Comparison of ENCODE assay signal across 8 mouse cellular contexts in genomic region chr16:4885760-4886689, GRCm38 (mm10). TPM values are rescaled to one million over a fixed set of nuclear protein-coding genes. Genes with fewer than 3 reads are reported as not detected.
DNase-seq lines count a peak whose midpoint lies in the region; ATAC-seq lines count a peak whose summit lies in the region.

Mgrn1 (plus strand) TSS chr16:4886249.

- H3K4me2 ChIP-seq in heart, embryonic 11.5 days, result peak within 1 kb of the TSS; percentile 86
- peak within 1 kb of the TSS; percentile 76 for H3K4me2 ChIP-seq in kidney, embryonic 15.5 days
- H3K4me2 ChIP-seq in liver, embryonic 11.5 days, result peak within 1 kb of the TSS; percentile 93

- H3K27me3 ChIP-seq in erythroblast, embryonic 14.5 days (ENCODE audit: control insufficient read depth), result no peaks in the 10 kb centered on the region
- H3K27me3 ChIP-seq in heart, embryonic 11.5 days (ENCODE audit: control insufficient read depth, insufficient read depth, low read length), result no peaks in the 10 kb centered on the region
- no peaks in the 10 kb centered on the region for H3K27me3 ChIP-seq in kidney, embryonic 15.5 days
- no peaks in the 10 kb centered on the region for H3K27me3 ChIP-seq in liver, embryonic 11.5 days (replicated peaks; ENCODE audit: control insufficient read depth, insufficient read depth, low read length)
- no peaks in the 10 kb centered on the region for H3K27me3 ChIP-seq in splenic B cell, adult 2 months (ENCODE audit: control insufficient read depth, insufficient read depth, low read length, poor library complexity, severe bottlenecking)

- H3K36me3 ChIP-seq in erythroblast, embryonic 14.5 days (ENCODE audit: control insufficient read depth), result peaks cover 2% of the 10 kb centered on the region
- no peaks in the 10 kb centered on the region for H3K36me3 ChIP-seq in heart, embryonic 11.5 days (ENCODE audit: control insufficient read depth, insufficient read depth, low read length)
- H3K36me3 ChIP-seq in kidney, embryonic 15.5 days, result peaks cover 3% of the 10 kb centered on the region; the same call in 1 of the 2 replicates
- no peaks in the 10 kb centered on the region; the same call in 1 of the 2 replicates for H3K36me3 ChIP-seq in liver, embryonic 11.5 days (ENCODE audit: control insufficient read depth, insufficient read depth, low read length)
- H3K36me3 ChIP-seq in splenic B cell, adult 2 months (ENCODE audit: control insufficient read depth, insufficient read depth, low read length, poor library complexity, severe bottlenecking), result no peaks in the 10 kb centered on the region

- peak; percentile 86 for ATAC-seq in heart, embryonic 11.5 days (replicated peaks; ENCODE audit: insufficient number of reproducible peaks, low FRiP score, low TSS enrichment)
- peak; percentile 89 for ATAC-seq in kidney, embryonic 15.5 days (replicated peaks; ENCODE audit: low FRiP score)
- ATAC-seq in liver, embryonic 11.5 days (replicated peaks; ENCODE audit: low FRiP score), result peak; percentile 89

- under 1% methylated on average over 61 of the region's 74 CpGs for WGBS in heart, embryonic 11.5 days (ENCODE audit: insufficient replicate concordance)
- under 1% methylated on average over 60 of the region's 74 CpGs for WGBS in kidney, embryonic 15.5 days
- under 1% methylated on average over 51 of the region's 74 CpGs for WGBS in liver, embryonic 11.5 days

- peak within 1 kb of the TSS; percentile 98 for H3K9ac ChIP-seq in heart, embryonic 11.5 days (ENCODE audit: low read depth, low read length)
- peak within 1 kb of the TSS; percentile 90 for H3K9ac ChIP-seq in kidney, embryonic 15.5 days
- H3K9ac ChIP-seq in liver, embryonic 11.5 days (ENCODE audit: low read depth, low read length), result peak within 1 kb of the TSS; percentile 93

- H3K4me3 ChIP-seq in erythroblast, embryonic 14.5 days (replicated peaks), result peak within 1 kb of the TSS; percentile 83
- H3K4me3 ChIP-seq in heart, embryonic 11.5 days (ENCODE audit: low read depth, low read length), result peak within 1 kb of the TSS; percentile 91
- H3K4me3 ChIP-seq in kidney, embryonic 15.5 days (replicated peaks), result peak within 1 kb of the TSS; percentile 91
- peak within 1 kb of the TSS; percentile 91 for H3K4me3 ChIP-seq in liver, embryonic 11.5 days (ENCODE audit: low read depth, low read length)

- peak; percentile 53 to 56 for DNase-seq in CD8-positive naive resting alpha-beta T cell, adult 2 months (ENCODE audit: low read depth in 2 of 2, low spot score in 2 of 2)
- DNase-seq in brain, embryonic 18.5 days (ENCODE audit: low read depth, low spot score), result peak; percentile 82
- peak; percentile 78 for DNase-seq in liver, embryonic 11.5 days (ENCODE audit: low spot score)
- peak; percentile 87 for DNase-seq in naive thymus-derived CD4-positive, alpha-beta T cell, adult 2 months (ENCODE audit: low read depth)
- DNase-seq in splenic B cell, adult 2 months (ENCODE audit: low read depth, low spot score), result peak; percentile 90

- H3K4me1 ChIP-seq in erythroblast, embryonic 14.5 days (ENCODE audit: control insufficient read depth), result peaks cover 46% of the 10 kb centered on the region
- peaks cover 46% of the 10 kb centered on the region for H3K4me1 ChIP-seq in heart, embryonic 11.5 days (ENCODE audit: control insufficient read depth, insufficient read depth, low read length)
- peaks cover 37% of the 10 kb centered on the region for H3K4me1 ChIP-seq in kidney, embryonic 15.5 days
- H3K4me1 ChIP-seq in liver, embryonic 11.5 days (replicated peaks; ENCODE audit: control insufficient read depth, insufficient read depth, low read length), result peaks cover 33% of the 10 kb centered on the region

- peak within 1 kb of the TSS; percentile 93 for H3K27ac ChIP-seq in heart, embryonic 11.5 days (ENCODE audit: low read depth, low read length)
- H3K27ac ChIP-seq in kidney, embryonic 15.5 days, result peak within 1 kb of the TSS; percentile 94
- peak within 1 kb of the TSS; percentile 56 for H3K27ac ChIP-seq in liver, embryonic 11.5 days (ENCODE audit: low read depth, low read length)

- no peaks in the 10 kb centered on the region for H3K9me3 ChIP-seq in erythroblast, embryonic 14.5 days (ENCODE audit: control insufficient read depth, low read length)
- no peaks in the 10 kb centered on the region for H3K9me3 ChIP-seq in heart, embryonic 11.5 days (replicated peaks; ENCODE audit: control insufficient read depth, low read length)
- no peaks in the 10 kb centered on the region for H3K9me3 ChIP-seq in kidney, embryonic 15.5 days (replicated peaks)
- no peaks in the 10 kb centered on the region for H3K9me3 ChIP-seq in liver, embryonic 11.5 days (ENCODE audit: control insufficient read depth, low read length)

RNA-seq across cellular contexts. Expression of gene Mgrn1, which starts in this region (rescaled TPM):
- polyA plus RNA-seq in erythroblast, embryonic 14.5 days (2012), result 0.29 and 0.43 TPM in 2 replicates
- 96.8 and 112 TPM in 2 replicates for polyA plus RNA-seq in heart, embryonic 11.5 days (2014; fragmentation: Nextera tagmentation; extraction: Ambion mirVana)
- 88.2 and 98.1 TPM in 2 replicates for polyA plus RNA-seq in kidney, embryonic 15.5 days (2015; fragmentation: Nextera tagmentation; extraction: Ambion mirVana)
- polyA plus RNA-seq in liver, embryonic 11.5 days (2014; fragmentation: Nextera tagmentation; extraction: Ambion mirVana), result 50.5 and 52.5 TPM in 2 replicates

Comparison
In these comparisons a context has a peak if more than half of its experiments do, and no peak if none do; other contexts are left out.
1. Peak in every context shown above with its lines: DNase-seq, ATAC-seq, H3K4me3 ChIP-seq and H3K27ac ChIP-seq.
2. RNA of gene Mgrn1 (polyA plus RNA-seq): 88.2 to 98.1 TPM in kidney, embryonic 15.5 days, 96.8 to 112 TPM in heart, embryonic 11.5 days and 50.5 to 52.5 TPM in liver, embryonic 11.5 days; 0.29 to 0.43 TPM in erythroblast, embryonic 14.5 days; every median in the first group is over 10 times any median in the second.